Mouse (Mus musculus) ES-E14 (cell line): ENCODE results near the gene Galnt17.

Experiments
- HCFC1 ChIP-seq: IDR thresholded peaks from 2 replicates; pipeline ENCODE4 v1.6.1; 2012; ENCODE audit warnings: low read length, inconsistent platforms, borderline replicate concordance; ENCODE audit not compliant: insufficient read depth
- MAFK ChIP-seq: IDR thresholded peaks from 2 replicates; pipeline ENCODE4 v1.6.1; 2014; ENCODE audit warnings: mild to moderate bottlenecking, low read depth, low read length, inconsistent platforms; ENCODE audit not compliant: insufficient read depth
- ZNF384 ChIP-seq: IDR thresholded peaks from 2 replicates; pipeline ENCODE4 v1.6.1; 2012; ENCODE audit warnings: low read depth, low read length, inconsistent platforms

DNA sequence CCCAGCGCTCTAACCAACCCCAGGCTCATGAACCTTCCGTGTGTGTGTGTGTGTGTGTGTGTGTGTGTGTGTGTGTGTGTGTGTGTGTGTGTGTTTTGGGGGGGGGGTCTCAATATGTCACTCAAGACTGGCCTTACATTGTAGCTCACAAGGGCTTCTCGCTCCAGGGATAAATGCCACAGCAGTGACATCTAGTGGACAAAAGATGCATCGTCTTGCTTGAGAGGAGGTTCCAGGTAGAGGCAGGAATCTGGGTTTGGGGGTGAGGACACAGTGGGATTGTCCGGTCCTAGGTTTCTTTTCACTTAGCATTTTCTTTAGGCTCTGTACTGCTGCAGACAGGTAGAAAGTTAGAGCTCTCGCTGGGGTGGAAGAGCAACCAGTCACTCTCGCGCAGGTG, 450.1 kb downstream of the Galnt17 start:
- TF ChIP-seq MAFK (no peak), ZNF384 (no peak), HCFC1 (no peak)
